Mouse (Mus musculus) natural killer cell, adult 2 months (primary cell): ENCODE data around the gene Pxmp4.

ENCODE experiments used
- DNase-seq, 2 experiments: peaks; one replicate each; pipeline ENCODE4 v3.0.0; 2022; ENCODE audit warnings: low spot score in 2 of 2

The Pxmp4 gene

DNA sequence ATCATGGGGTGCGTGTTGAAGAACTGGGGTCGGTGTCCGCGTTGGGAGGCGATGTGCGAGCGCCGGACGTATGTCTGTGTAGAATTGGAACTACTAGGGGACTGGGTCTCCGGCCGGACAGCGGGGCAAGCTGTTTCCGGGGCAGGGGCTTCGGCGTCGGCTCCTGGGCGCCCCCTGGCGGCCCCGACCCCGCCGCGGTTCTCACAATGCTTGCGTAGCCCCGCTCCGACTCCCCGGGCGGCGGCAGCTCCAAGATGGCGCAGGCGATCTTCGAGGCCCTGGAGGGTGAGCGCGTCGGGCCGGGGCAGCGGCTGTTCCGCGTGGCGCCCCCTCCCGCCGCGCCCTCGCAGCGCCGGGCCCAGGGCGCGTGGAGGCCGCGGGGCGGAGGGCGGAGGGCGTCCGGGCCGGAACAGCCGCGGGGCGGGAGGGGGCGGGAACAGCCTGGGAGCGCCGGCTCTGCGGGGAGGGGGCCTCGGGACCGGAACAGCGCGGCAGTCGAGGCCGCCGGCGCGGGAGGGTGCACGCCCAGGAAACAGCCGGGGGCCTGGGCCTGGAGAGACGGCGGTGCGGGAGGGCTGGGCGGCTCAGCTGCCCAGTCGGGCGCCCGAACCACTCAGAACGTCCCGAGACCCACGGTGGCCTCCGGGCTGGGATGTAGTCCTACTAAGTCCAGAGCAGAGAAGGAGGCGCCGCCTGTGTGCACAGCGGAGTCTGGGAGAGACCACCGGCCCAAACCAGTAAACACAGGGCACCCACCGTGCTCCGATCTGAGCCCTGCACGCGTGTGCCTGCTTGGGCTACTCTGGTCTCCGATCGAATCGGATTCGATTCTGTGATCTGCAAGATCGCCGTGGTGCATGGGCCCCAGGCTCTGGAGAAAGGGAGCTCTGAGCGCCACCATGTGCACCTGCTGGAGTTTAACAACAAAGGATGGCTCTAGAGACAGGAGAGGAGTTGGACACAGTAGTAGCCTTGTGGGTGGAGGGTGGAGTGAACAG lies 9.9 kb upstream of the Pxmp4 start, which contains the start of the genes Zfp341 and 4930519P11Rik:
Gene Zfp341 (plus strand): TSS at position 180 of the 998 bp plus-strand sequence.
Gene 4930519P11Rik (minus strand): TSS at position 320 of the 998 bp plus-strand sequence.
- peak; percentile 86 to 90 for DNase-seq

DNA sequence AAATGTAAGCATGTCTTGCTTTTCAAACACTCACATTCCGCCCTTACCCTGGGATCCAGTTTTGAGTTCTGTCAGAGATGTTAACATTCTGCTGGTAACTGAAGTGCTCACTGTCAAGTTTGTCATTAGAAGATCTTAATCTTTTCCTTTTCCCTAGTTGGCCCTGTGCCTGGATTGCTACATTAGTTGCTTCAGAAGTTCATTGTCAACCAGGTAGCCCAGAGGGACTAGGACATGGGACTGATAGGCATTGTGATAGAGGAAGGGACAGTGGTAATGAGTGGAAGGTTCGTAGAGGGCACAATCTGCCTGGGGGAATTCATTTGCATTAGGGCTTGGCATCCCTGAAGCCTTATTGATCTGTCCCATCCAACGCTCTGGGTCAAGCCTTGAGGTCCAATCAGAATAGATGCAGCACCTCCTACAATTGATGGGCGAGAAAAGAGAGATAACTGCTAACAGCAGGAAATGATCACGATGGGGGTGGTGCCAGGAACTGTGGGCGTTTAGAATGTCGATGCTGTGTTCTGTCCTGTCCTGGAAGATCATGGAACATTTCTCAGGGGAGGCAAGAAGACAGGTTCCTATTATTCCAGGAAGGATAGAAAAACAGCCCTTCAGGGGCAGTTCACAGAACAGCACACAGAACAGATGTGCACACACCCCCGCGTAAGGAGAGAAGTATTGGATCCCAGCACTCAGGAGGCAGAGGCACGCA lies 5.7 kb upstream of the Pxmp4 start:
- DNase-seq = no peak

DNA sequence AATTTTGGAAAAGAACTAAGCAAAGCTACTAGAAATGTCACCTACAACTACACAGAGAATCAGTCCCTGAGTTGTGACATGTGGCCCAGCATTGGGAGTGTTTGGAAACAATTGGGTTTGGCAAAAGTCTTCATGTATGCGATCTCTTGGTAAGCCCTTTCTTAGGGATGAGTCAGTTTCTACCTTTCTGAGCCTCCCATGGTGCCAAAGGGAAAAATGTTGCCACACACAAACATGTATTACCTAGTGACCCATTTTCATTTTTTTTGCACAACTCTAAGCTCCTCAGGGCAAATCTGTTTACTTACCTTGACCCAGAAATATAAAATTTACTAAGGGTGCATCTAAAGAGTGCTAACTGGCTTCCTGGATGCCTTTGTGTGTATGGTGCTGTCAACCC lies 3.5 kb upstream of the Pxmp4 start:
- DNase-seq = no peak

DNA sequence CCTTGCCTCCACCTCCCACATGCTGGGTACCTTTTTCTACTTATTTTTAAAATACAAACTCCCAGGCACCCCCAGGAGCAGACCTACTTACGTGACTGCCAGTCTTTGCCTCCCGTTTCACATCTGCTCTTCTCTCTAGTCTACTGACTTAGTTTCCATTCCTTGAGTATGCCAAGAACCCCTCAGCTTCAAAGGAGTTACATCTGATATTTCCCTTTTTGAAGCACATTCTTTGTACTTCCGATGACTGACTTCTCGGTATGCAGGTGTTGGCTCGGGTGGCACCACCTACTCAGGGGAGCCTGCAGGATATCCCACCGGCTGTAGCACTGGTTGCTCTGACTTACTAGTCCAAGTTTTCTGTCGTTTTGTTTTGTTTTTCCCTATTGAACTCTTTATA lies 648 bp upstream of the Pxmp4 start:
- DNase-seq = no peak

DNA sequence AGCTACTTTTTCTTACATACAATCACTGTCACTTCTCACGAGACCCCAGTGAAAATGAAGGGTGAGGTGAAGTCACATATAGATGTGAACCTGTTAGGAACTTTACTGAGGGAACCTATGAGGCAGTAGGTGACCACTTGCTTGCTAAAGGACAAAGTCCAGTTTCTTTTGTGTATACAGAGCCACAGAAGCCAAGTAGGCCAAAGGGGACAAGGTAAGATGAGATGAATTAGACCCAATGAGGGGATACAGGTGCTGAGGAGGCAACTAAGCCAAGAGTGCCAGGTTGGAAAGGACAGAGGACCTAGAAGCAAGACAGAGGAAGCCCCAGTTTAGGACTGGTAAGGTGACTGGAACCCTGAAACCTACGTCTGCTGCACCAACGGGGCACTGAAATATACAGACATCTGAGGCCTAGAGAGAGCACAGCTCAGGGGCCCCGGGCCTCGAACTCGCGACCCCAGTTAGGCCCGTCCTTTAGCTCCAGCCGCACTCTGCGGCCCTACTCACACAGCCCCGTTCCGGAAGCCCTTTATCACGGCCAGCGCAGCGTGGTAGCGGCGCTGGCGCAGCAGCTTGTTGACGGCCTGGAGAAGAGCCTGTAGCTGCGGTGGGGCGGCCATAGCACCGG lies 386 bp downstream of the Pxmp4 start:
- no peak for DNase-seq

DNA sequence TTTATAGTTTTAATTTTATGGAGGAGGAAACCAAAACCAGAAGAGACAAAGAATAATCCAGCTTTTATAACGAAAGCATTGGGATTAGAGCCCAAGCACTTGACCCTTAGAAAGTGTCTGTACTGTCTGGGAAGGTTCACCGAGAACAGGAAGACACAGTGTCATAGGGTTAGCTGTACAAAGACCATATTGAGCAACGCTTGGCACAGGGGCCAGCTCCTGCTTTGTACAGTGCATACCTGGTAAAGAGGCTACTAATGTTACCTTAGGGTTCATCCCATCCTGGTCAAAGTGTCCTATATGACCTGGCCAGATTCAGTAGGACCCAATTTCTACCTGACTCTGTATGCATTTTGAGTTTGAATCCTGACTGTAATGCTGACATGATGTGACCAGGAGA lies 2.2 kb downstream of the Pxmp4 start:
- no peak for DNase-seq

DNA sequence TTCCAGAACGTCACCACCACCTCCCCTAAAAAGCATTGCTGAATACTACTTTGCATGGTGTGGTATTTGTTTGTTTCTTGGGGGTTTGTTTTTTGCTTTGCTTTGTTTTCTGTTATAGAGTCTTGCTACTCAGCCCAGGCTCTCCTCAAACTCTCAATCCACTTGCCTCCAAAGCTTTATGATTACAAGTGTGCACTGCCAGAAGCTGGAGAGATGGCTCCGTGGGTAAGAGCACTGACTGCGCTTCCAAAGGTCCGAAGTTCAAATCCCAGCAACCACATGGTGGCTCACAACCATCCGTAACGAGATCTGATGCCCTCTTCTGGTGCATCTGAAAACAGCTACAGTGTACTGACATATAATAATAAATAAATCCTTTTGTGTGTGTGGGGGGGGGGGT lies 2.9 kb downstream of the Pxmp4 start:
- DNase-seq = no peak

DNA sequence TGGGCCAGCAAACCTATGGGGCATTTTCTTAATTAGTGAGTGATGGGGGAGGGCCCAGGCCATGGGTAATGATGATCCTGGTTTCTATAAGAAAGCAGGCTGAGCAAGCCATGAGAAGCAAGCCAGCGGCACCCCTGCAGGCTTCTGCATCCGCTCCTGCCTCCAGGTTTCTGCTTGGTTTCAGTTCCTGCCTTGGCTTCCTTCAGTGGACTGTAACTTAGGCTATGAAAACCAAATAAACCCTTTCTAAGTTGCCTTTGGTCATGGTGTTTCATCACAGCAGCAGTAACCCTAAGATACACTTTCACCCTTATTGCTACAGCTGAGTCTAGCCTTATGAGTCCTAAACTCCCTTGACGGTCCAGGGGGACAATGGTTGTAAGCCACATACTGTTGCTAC lies 6.1 kb downstream of the Pxmp4 start:
- DNase-seq = no peak

DNA sequence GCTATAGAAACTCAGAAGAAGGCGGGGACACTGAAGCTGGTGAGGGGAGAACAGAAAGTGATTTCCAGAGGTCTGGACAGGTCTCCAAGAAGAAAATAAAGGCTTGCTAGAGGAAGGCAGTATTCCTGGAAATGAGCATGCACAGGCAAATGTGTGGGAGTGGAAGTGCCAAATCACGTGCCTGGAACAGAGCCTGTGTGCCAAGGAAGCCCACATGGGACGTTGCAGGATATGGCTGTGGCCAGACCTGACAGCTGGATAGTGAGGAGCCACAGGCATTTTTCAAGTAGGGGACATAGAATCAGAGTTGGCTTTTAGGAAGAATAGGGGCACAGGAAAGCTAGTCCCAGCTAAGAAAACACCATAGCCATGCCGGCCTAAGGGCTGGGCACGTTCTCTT lies 7.7 kb downstream of the Pxmp4 start:
- DNase-seq = no peak

DNA sequence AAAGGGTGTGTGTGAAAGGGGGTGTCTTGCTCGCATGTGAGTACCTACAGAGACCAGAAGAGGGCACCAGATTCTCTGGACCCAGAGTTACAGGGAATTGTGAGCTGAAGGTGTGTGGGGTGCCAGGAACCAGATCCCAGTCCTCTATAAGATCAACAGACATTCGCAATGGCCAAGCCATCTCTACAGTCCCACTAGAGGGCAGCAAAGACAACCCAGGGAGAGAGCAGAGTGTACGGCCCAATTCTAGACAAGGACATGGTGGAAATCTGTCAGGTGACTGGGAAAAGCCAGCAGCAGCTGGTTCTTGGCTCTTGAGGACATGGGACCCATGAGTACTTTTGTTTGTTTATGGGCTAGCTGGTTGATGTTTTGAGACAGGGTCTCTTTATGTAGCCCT lies 10.5 kb downstream of the Pxmp4 start:
- DNase-seq = peak in 1 of 2 experiments; percentile 49

DNA sequence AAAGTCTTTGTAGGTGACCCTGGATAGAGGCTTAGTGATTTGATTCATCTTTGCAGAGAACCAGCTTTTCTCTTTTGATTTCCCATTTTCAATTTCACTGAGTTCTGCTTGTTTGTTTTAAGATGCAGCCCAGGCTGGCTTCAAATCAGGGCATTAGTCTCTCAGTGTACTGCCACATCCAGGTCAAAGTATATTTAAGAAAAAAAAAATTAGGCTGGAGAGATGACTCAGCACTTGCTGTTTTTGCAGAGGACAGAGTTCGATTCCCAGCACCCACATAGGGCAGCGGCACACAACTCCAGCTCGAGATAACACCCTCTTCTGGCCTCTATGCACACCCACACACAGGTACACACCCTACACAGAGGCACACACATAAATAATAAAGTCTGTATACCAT lies 12.3 kb downstream of the Pxmp4 start:
- DNase-seq = no peak

DNA sequence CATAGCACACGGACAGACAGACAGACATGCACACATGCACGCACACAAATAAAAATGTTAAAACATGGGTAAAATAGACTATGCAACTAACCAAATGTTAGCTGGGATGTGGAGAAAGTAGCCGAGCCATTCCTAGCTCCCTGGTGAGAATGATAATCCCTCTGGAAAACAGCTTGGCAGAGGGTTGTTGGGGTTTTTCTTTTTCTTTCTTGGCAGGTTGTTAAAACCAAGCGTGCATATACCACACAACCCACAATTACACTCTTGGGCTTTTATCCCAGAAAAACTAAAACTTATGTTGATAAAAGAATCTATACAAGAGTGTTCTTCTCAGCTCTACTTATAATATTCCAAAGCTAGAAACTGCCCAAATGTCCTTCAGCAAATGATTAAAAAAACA lies 14.5 kb downstream of the Pxmp4 start:
- no peak for DNase-seq

DNA sequence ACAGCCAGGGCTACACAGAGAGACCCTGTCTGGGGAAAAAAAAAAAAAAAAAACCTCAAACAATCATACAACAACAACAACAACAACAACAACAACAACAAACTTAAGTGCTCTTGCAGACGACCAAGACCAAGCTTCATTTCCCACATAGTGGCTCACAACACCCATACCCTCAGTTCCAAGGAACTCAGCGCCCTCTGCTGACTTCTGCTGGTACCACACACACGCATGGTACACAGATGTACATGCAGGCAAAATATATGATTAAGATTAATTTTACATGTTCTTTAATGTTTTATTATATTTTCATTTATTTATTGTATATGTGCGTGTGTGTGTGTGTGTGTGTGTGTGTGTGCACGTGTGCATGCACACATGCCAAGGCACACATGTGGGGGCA lies 17.1 kb downstream of the Pxmp4 start:
- peak in 1 of 2 experiments; percentile 29 for DNase-seq

DNA sequence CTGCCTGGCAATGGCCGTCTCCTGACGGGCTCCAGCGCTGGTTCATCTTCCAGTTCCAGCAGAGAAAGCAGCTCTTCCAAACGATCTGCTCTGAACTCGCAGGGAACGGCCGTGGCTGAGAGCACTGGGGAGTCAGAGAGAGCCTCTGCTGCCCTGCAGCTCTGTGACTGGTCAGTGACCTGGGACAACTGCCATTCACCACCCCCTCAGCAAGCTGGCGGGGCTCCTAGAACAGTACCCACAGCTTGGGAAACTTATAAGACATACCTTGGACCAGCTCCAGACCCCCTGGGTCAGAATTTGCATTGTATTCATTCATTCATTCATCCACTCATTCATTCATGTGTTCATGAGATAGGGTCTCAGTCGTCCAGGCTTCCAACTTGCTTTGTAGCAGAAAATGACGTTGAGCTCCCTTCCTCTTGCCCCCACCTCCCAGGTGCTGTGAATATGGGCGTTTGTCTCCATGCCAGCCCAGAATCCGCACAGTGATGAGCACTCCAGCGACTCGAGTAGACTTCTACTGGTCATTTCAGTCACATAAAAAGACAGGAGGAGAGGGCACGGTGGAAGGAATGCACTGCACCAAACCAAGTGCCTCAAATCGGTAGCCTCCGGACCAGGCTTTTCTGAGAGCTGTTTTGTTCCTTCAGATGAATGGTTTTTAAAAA lies 18.4 kb downstream of the Pxmp4 start:
- DNase-seq = no peak

DNA sequence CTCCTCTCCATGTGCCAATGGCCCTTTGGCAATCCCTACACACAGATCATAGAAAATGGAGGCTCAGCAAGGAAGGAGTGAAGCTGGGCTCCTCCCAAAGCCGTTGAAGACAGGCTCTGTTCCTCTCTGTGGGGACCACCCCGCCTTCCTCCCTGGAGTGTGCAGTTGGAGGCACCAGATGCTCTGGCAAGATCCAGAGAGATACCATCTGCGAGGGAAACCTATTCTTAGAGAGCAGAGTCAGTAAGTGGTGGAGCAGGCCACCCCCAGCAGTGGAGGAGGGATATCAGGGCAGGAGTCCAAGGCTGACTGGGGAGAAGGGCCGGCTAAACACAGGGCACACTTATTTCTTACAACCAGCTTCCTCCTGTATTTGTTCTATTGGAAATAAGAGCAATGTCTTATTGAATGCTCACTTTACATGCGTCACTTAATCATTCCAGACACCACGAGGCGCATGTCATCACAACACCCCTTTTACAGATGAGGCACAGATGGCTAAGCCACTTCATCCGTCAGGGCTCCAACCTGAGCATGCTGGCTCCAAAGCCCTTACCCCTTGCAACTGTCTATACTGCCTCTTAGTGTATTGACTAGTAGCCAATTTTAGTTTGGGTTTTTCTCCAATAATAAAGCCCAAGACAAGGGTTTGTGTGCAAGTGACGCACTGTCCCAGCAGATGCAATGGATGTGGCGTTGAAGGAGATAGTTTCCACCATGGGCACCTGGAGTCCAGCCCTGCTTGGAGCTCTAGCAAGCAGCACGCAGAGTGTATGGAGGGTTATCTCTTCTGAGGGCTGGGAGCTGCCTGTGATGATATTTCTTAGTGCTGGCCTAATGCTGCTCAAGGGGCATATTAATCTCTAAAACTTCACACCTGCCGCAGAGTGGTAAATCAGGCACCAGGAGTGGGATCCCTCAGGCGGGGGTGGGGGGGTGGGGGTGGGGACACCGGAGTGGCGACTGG lies 19.3 kb downstream of the Pxmp4 start:
- no peak for DNase-seq

DNA sequence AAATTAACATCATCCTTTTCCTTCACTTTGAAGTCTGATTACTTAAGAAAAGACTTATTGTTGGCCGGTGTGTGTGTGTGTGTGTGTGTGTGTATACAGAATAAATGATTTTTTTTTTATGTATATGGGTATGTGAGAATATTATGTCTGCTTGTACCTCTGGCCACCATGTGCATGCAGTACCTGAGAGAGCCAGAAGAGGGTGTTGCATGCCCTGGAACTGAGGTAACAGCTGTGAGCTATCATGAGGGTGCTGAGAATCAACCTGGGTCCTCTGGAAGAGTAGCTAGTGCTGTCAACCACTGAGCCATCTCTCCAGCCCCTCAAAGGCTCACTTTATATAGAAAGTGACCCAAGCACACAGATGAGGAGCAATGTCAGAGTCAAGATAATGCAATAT lies 22.1 kb downstream of the Pxmp4 start:
- DNase-seq = no peak

DNA sequence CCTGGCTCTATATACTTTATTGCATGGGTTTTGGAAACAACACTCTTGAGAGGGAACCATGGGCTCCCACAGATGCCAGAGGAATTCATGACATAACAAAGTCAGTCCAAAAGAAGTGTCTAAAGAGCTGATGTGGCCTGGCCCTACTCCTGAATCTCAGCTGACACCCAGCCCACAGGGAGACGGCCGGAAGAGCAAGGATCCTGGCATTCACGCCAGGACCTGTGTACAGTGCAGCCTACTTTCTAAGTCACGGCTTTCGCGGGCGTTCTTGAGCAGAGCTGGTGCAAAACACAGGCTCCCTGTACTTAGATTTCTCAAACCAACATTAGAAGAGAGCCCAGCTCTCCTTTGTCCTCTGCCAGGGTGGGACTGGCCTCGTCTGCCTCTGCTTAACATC lies 22.9 kb downstream of the Pxmp4 start:
- no peak for DNase-seq

DNA sequence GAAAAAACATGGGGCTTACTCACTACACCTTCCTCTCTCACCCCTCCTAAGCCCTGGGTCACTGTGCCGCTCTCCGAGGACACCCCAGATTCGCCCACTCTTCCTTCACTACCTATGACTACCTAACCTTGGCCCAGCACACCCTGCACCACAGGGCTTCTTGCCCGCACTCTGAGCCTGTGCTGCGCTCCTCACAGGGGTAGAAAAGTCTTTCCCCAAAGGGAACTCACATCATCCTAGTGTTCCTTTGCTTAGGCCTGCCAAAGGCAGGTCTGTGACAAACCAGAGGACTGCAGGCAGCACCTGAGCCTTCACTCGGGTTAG lies 25.8 kb downstream of the Pxmp4 start:
- DNase-seq = no peak

DNA sequence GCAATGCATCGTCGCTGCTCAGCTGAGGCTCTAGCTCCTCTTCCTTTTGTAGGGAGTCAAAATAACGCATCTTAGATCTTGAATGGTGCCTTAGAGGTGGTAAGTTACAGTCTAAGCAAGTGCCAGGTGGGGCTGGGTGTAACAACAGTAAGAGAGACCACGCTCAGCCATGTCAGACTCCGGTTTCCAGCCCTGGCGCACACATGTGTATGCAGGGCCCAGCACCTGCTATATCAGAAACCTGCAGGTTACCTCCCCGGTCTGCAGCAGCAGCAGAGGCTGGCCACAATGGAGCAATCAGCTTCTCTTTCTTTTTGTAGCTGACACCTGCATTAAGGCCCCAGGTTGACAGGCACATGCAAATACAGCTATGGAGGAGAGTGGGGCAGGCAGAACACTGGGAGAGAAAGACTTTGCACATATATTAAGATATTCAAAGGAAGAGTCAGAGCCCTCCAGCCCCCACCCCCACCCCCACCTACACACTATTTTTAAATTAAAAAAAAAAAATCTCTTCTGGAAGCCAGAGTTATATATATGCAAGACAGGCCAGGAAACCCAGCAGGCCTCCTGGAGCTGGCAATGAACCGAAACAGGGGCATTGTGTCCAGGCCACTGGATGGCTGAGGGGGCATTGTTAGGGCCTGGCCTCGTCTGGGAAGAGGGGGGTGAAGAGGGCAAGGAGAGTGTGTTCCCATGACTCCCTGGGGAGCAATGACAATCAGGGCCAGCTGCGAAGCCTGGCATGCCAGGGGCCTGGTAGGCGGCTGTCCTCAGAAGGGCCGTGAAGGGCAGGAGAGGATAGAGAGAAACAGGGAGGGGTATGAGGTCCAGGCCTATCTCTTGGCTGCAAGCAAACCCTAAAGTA lies 26.4 kb downstream of the Pxmp4 start:
- no peak for DNase-seq

DNA sequence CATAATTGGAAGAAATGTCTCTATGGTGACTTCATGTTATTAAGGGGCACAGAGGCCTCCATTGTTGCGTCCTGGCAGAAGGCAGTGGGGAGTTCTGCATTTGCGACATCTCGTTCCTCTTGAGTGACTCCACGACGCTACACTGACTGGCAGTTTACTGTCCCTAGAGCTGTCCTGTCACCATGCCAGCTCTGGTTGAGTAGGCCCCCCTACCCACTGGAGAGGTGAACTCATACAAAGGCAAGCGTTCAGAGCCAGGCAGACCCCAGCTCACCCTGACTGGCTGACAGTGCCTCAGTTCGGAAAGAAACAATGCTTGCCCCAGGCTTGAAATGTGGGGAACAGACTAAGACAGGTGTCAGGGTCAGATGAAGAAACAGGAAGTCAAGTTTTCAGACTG lies 29.2 kb downstream of the Pxmp4 start:
- DNase-seq = peak in 1 of 2 experiments; percentile 37
